Mouse (Mus musculus) heart, embryonic 14.5 days (tissue): ENCODE data around the gene Olfr699. TPM values are rescaled to one million over a fixed set of nuclear protein-coding genes. Genes with fewer than 3 reads are reported as not detected.
"Not testable (repeated sequence)": the region's sequence is repeated elsewhere in the genome, so short reads cannot be mapped to it uniquely, and the experiment has no call there.

Source experiments
- ATAC-seq: fragments of 200-750 bp; cut with Nextera tagmentation; 2 replicates; pipeline ENCODE4 v1.8.0; 2017; ENCODE audit warnings: low read depth, moderate TSS enrichment; ENCODE audit not compliant: insufficient number of reproducible peaks, insufficient read depth, low FRiP score
- H3K27ac ChIP-seq, 2 experiments: fragments of 200-500 bp in 1 of 2; fragments of 300-500 bp in 1 of 2; sonication (generic) in 1 of 2; replicated peaks in 1 of 2; 2 replicates each; pipeline ENCODE4 v1.5.1; 2012 to 2014; ENCODE audit warnings: low read depth in 2 of 2, low read length in 2 of 2, control low read depth in 1 of 2, mild to moderate bottlenecking in 1 of 2, mixed read lengths in 1 of 2; ENCODE audit not compliant: control insufficient read depth in 1 of 2, insufficient read depth in 1 of 2
- H3K27me3 ChIP-seq: fragments of 300-500 bp; sonication (generic); 2 replicates; pipeline ENCODE4 v1.6.1; 2014; ENCODE audit warnings: mild to moderate bottlenecking, low read length, control low read depth; ENCODE audit not compliant: control insufficient read depth, insufficient read depth
- H3K36me3 ChIP-seq: fragments of 300-500 bp; sonication (generic); 2 replicates; pipeline ENCODE4 v1.6.1; 2014; ENCODE audit warnings: mild to moderate bottlenecking, control low read depth, low read length, mixed read lengths; ENCODE audit not compliant: control insufficient read depth, insufficient read depth
- H3K4me1 ChIP-seq, 2 experiments: fragments of 200-500 bp in 1 of 2; fragments of 300-500 bp in 1 of 2; sonication (generic) in 1 of 2; 2 replicates each; pipeline ENCODE4 v1.6.1; 2012 to 2014; ENCODE audit warnings: low read length in 2 of 2, control low read depth in 1 of 2, mixed read lengths in 1 of 2; ENCODE audit not compliant: control insufficient read depth in 2 of 2, insufficient read depth in 2 of 2
- H3K4me2 ChIP-seq: fragments of 300-500 bp; sonication (generic); 2 replicates; pipeline ENCODE4 v1.6.1; 2014; ENCODE audit warnings: mild to moderate bottlenecking, low read length
- H3K4me3 ChIP-seq, 2 experiments: fragments of 200-500 bp in 1 of 2; fragments of 300-500 bp in 1 of 2; sonication (generic) in 1 of 2; 2 replicates each; pipeline ENCODE4 v1.5.1; 2012 to 2014; ENCODE audit warnings: low read length in 2 of 2, mild to moderate bottlenecking in 2 of 2, control low read depth in 1 of 2, low read depth in 1 of 2, moderate library complexity in 1 of 2; ENCODE audit not compliant: control insufficient read depth in 1 of 2, insufficient read depth in 1 of 2
- H3K9ac ChIP-seq: fragments of 300-500 bp; sonication (generic); 2 replicates; pipeline ENCODE4 v1.6.1; 2014; ENCODE audit warnings: mild to moderate bottlenecking, low read length
- H3K9me3 ChIP-seq: fragments of 300-500 bp; sonication (generic); 2 replicates; pipeline ENCODE4 v1.6.1; 2016; ENCODE audit warnings: low read length, control low read depth; ENCODE audit not compliant: control insufficient read depth
- WGBS: fragments of 180-500 bp; shearing (Covaris S2); extraction: QIAGEN DNeasy Blood & Tissue Kit; methylation state at CpG from one replicate; pipeline ENCODE4 v1.1.7; 2014; 5-methylcytosine and 5-hydroxymethylcytosine counted together
- polyA plus RNA-seq: library from polyadenylated mRNA; unstranded; fragments of >200 nt; fragmentation: Nextera tagmentation; extraction: Ambion mirVana; gene quantifications from 2 replicates; pipeline ENCODE4 v1.2.1, GENCODE M21; 2014

Olfr699 gene
- not detected in 2 replicates for polyA plus RNA-seq

GRCm38 (mm10) chr7:106793098-106793497, at the start of gene Olfr699:
TSS of gene Olfr699 (minus strand) at chr7:106793198.
- Histone ChIP-seq H3K27me3 (no peaks in the 10 kb centered on the region), H3K4me3 (no peak within 1 kb of the TSS), H3K4me2 (no peak within 1 kb of the TSS), H3K9me3 (0 out of 2 replicates have a peak, but pooled peaks cover 3% of the 10 kb centered on the region), H3K4me1 (no peaks in the 10 kb centered on the region), H3K27ac (no peak within 1 kb of the TSS), H3K36me3 (no peaks in the 10 kb centered on the region), H3K9ac (no peak within 1 kb of the TSS)
- no peak for ATAC-seq
- whole genome bisulfite sequencing, result 81% methylated on average over 1 of the region's 1 CpGs

- Histone ChIP-seq H3K4me3 (no peak within 1 kb of the TSS), H3K9ac (no peak within 1 kb of the TSS), H3K4me1 (no peaks in the 10 kb centered on the region), H3K9me3 (no peaks in the 10 kb centered on the region), H3K4me2 (no peak within 1 kb of the TSS), H3K27ac (no peak within 1 kb of the TSS), H3K27me3 (no peaks in the 10 kb centered on the region), H3K36me3 (no peaks in the 10 kb centered on the region)
- no peak for ATAC-seq
These were observed 40.8 kb upstream of the Olfr699 start, which contains the start of gene Olfr702 for GRCm38 (mm10) chr7:106833793-106834192. TSS of gene Olfr702 (minus strand) at chr7:106833893.

DNA sequence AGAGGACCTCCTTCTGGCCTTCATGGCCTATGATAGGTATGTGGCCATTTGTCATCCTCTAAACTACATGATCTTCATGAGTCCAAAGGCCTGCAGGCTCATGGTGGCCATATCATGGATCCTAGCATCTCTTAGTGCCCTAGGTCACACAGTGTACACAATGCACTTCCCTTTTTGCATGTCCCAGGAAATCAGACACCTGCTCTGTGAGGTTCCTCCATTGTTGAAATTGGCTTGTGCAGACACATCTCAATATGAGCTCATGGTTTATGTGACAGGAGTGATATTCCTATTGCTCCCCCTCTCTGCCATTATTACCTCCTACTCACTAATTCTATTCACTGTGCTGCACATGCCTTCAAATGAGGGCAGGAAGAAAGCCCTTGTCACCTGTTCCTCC, 25.4 kb upstream of the Olfr699 start:
- H3K9me3 ChIP-seq, result no peaks in the 10 kb centered on the region
- H3K27me3 ChIP-seq, result no peaks in the 10 kb centered on the region
- no peaks in the 10 kb centered on the region for H3K4me1 ChIP-seq
- H3K27ac ChIP-seq, result no peak overlapping the region
- no peak overlapping the region for H3K4me3 ChIP-seq
- ATAC-seq, result no peak
- H3K36me3 ChIP-seq, result no peaks in the 10 kb centered on the region
- H3K4me2 ChIP-seq, result no peak overlapping the region
- no peak overlapping the region for H3K9ac ChIP-seq

DNA sequence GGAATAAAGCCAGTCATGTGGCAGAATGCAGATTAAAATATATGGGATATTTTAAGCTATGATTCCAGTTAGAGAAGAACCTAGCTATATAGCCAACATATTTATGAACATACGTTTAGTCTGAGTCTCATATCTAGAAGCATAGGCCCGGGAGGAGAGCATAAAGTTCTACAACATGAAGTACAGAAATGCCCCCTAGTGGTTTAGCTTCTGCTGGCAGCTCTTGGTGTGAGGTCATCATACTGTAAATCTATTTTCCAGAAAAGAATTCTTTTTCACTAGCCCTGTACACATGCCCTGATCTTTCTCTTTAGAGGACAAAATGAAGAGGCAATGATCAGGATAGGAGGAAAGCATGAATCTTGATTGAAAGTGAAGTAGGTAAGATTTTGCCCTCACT, 22.8 kb upstream of the Olfr699 start:
- no peak for ATAC-seq
- no peaks in the 10 kb centered on the region for H3K36me3 ChIP-seq
- WGBS, result 31% methylated on average over 2 of the region's 2 CpGs
- H3K27ac ChIP-seq, result no peak overlapping the region
- no peaks in the 10 kb centered on the region for H3K9me3 ChIP-seq
- no peak overlapping the region for H3K4me2 ChIP-seq
- H3K9ac ChIP-seq, result no peak overlapping the region
- H3K4me1 ChIP-seq, result no peaks in the 10 kb centered on the region
- H3K4me3 ChIP-seq, result no peak overlapping the region
- no peaks in the 10 kb centered on the region for H3K27me3 ChIP-seq

DNA sequence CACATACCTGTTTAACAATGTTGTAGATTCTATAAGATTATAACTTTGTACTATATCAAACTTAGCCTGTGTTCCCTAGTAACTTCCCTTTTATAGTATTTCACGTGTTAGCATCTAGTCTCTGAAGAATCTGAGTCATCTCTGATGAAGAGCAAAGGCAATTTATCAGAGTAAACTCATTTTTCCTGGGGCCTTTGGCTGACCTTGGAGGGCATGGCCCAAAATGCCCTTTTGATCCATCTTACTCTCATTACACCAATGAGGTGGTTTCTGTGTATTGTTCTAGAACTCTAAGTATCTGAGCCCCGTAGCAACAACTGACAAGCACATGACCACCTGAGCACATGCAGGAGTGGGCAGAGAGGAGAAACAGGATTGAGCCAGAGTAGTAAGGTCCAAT, 20.8 kb upstream of the Olfr699 start, which contains the start of gene Olfr701:
Gene Olfr701, plus strand, starts transcription at position 301 of the 400 bp plus-strand sequence.
- Histone ChIP-seq H3K4me3 (no peak within 1 kb of the TSS), H3K4me2 (no peak within 1 kb of the TSS), H3K9ac (no peak within 1 kb of the TSS), H3K9me3 (no peaks in the 10 kb centered on the region), H3K27me3 (no peaks in the 10 kb centered on the region), H3K4me1 (no peaks in the 10 kb centered on the region), H3K36me3 (no peaks in the 10 kb centered on the region), H3K27ac (no peak within 1 kb of the TSS)
- WGBS, result 68% methylated on average over 2 of the region's 2 CpGs
- ATAC-seq, result no peak

DNA sequence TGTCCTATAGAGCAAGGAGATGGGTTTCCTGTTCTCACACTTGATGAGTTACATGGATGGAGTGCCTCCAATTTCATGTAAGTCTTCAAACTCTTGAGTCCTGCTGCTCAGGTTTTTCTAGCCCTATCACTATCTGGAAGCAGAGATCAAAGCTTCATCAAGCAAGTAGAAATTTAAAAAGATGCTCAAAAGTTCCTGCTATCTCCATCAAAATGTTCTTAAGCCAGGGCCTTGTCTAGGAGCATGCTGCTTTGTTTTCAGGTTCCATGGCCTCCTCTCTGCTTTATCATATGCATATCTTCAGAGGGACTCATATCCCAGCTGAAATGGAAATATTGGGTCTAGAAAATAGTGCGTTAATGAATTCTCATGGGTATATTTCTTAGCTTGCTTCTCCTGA, 15.7 kb upstream of the Olfr699 start, which contains the start of gene Olfr700:
Gene Olfr700, minus strand, starts transcription at position 101 of the 400 bp plus-strand sequence.
- no peaks in the 10 kb centered on the region for H3K27me3 ChIP-seq
- no peaks in the 10 kb centered on the region for H3K4me1 ChIP-seq
- no peaks in the 10 kb centered on the region for H3K9me3 ChIP-seq
- ATAC-seq, result no peak
- H3K9ac ChIP-seq, result no peak within 1 kb of the TSS
- WGBS, result 75% methylated on average over 1 of the region's 1 CpGs
- no peak within 1 kb of the TSS for H3K27ac ChIP-seq
- H3K36me3 ChIP-seq, result no peaks in the 10 kb centered on the region
- no peak within 1 kb of the TSS for H3K4me2 ChIP-seq
- H3K4me3 ChIP-seq, result no peak within 1 kb of the TSS

GRCm38 (mm10) chr7:106788330-106788729, 4.7 kb downstream of the Olfr699 start:
- no peak overlapping the region for H3K4me3 ChIP-seq
- no peaks in the 10 kb centered on the region for H3K4me1 ChIP-seq
- H3K4me2 ChIP-seq, result no peak overlapping the region
- no peaks in the 10 kb centered on the region for H3K36me3 ChIP-seq
- ATAC-seq, result no peak
- no peaks in the 10 kb centered on the region for H3K9me3 ChIP-seq
- no peaks in the 10 kb centered on the region for H3K27me3 ChIP-seq
- no peak overlapping the region for H3K27ac ChIP-seq
- no peak overlapping the region for H3K9ac ChIP-seq

DNA sequence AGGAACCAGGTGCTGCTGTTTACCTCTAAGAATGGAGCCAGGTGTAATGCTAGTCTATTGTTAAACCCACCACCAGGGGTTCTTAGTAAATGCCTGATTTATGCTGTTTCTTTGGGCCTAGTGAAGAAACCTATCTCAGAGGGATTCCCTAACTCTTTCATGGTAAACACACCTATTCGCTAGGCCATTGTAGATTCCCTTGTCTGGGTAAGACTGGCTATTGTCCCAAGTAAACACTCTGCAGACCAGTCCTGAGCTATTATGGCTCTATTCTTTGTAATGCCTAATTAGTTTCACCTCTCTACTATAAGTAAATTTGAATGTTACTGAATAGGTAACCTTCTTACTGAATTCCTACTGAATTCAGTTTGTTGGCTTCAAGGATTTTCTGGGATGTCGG, 32.0 kb downstream of the Olfr699 start:
- H3K27me3 ChIP-seq, H3K4me2 ChIP-seq, H3K9me3 ChIP-seq, H3K9ac ChIP-seq, H3K27ac ChIP-seq, H3K4me1 ChIP-seq, H3K36me3 ChIP-seq, H3K4me3 ChIP-seq, ATAC-seq: not testable (repeated sequence)
- WGBS, result 82% methylated on average over 2 of the region's 2 CpGs
